Mouse (Mus musculus) C2C12 (cell line): Measurements from ENCODE around the gene Ifnl2. TPM values are rescaled to one million over a fixed set of nuclear protein-coding genes. Genes with fewer than 3 reads are reported as not detected.

Experiments
- H3K27me3 ChIP-seq: one replicate; pipeline ENCODE4 v1.6.1; 2011; ENCODE audit not compliant: control insufficient read depth, insufficient read depth, insufficient read length
- H3K36me3 ChIP-seq: one replicate; pipeline ENCODE4 v1.6.1; 2011; ENCODE audit not compliant: control insufficient read depth, insufficient read depth
- H3K4me3 ChIP-seq: one replicate; pipeline ENCODE4 v1.5.1; 2011; ENCODE audit warnings: mild to moderate bottlenecking, control low read depth; ENCODE audit not compliant: poor library complexity, insufficient read depth, severe bottlenecking
- H3K79me2 ChIP-seq: one replicate; pipeline ENCODE4 v1.6.1; 2011; ENCODE audit not compliant: control insufficient read depth, insufficient read depth
- H3K79me3 ChIP-seq: one replicate; pipeline ENCODE4 v1.6.1; 2011; ENCODE audit warnings: low read depth, control low read depth
- H3ac ChIP-seq: one replicate; pipeline ENCODE3; 2011; ENCODE audit warnings: low read depth; ENCODE audit not compliant: control insufficient read depth, insufficient read length
- CEBPB ChIP-seq: IDR thresholded peaks from one replicate; pipeline ENCODE4 v1.6.1; 2011; ENCODE audit warnings: low read depth, mild to moderate bottlenecking, control low read depth, moderate library complexity
- CTCF ChIP-seq: IDR thresholded peaks from one replicate; pipeline ENCODE4 v1.5.1; 2011; ENCODE audit not compliant: control insufficient read depth, insufficient read depth, insufficient read length
- FOSL1 ChIP-seq: IDR thresholded peaks from one replicate; pipeline ENCODE4 v1.8.0; 2011; ENCODE audit warnings: mild to moderate bottlenecking, low read length; ENCODE audit not compliant: poor library complexity, insufficient read depth, severe bottlenecking
- MAX ChIP-seq: IDR thresholded peaks from one replicate; pipeline ENCODE4 v1.6.1; 2011; ENCODE audit warnings: mild to moderate bottlenecking, control low read depth
- MYOD1 ChIP-seq: IDR thresholded peaks from one replicate; pipeline ENCODE4 v1.6.1; 2011; ENCODE audit warnings: low read depth; ENCODE audit not compliant: control insufficient read depth, insufficient read length
- MYOG ChIP-seq: IDR thresholded peaks from one replicate; pipeline ENCODE4 v1.6.1; 2011; ENCODE audit not compliant: control insufficient read depth, insufficient read length; ENCODE audit errors: extremely low read depth
- USF1 ChIP-seq: IDR thresholded peaks from one replicate; pipeline ENCODE4 v1.6.1; 2011; ENCODE audit warnings: low read depth, mild to moderate bottlenecking, control low read depth, moderate library complexity
- polyA plus RNA-seq: library from polyadenylated mRNA; unstranded; fragments of >200 nt; fragmentation: generic; extraction: Trizol; gene quantifications from one replicate; pipeline ENCODE4 v1.2.1, GENCODE M21; 2012; ENCODE audit warnings: missing spikeins

Ifnl2 gene
- polyA plus RNA-seq, 1 experiment: not detected

DNA sequence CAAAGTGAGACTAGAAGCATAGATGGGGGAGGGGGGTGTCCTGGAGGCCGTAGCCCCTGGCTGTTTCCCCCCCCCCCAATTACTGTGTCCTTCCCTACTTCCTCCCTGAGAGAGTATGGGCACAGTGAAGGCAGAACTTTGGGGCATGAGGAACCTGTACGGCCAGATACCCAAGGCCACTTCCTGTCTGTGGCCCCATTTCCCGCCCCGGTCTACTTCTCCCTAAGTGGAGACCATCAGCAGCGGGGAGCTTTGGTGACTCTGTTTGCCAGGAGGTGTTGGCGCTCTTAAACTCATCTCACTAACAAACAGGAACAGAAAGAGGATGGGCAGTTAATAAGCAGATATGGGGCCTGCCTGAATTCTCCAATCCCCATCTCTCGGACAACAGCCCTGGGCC is 37.4 kb upstream of the Ifnl2 start:
- Histone ChIP-seq H3K27me3 (peaks cover 37% of the 10 kb centered on the region), H3ac (no peak overlapping the region), H3K79me2 (no peaks in the 10 kb centered on the region), H3K79me3 (no peaks in the 10 kb centered on the region), H3K4me3 (no peak overlapping the region), H3K36me3 (no peaks in the 10 kb centered on the region)
- TF ChIP-seq FOSL1: no peak
- no peak for TF ChIP-seq MYOG
- TF ChIP-seq USF1: no peak
- TF ChIP-seq CTCF: no peak
- no peak for TF ChIP-seq MAX
- no peak for TF ChIP-seq CEBPB
- TF ChIP-seq MYOD1: no peak

DNA sequence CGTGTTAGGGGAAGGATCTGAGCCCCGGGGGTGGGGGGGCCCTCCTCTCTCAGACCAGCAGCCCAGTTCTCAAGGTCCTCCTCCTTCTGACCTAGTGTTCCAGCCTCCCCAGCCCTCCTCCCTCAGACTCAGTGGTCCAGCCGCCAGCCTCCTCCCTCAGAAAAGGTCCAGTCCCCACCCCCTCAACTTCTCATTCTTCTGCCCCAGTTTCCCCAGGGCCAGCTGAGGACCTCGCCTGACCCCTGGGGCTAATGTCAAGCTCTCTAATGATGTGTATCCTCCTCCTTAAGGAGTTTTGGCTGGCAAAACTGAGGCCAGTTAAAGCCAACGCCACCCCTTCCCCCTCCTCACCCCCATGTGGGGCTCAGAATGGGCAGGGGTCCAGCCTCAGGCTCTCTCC is 36.9 kb upstream of the Ifnl2 start, which contains the start of gene Nccrp1:
Nccrp1 (minus strand) TSS at position 101 of the 400 bp plus-strand sequence.
- no peak for TF ChIP-seq MAX
- no peak for TF ChIP-seq USF1
- no peak for TF ChIP-seq MYOD1
- TF ChIP-seq CEBPB: no peak
- TF ChIP-seq CTCF: no peak
- TF ChIP-seq MYOG: no peak
- TF ChIP-seq FOSL1: no peak
- no peak within 1 kb of the TSS for H3ac ChIP-seq
- H3K27me3 ChIP-seq: peaks cover 37% of the 10 kb centered on the region
- H3K79me2 ChIP-seq: no peaks in the 10 kb centered on the region
- no peaks in the 10 kb centered on the region for H3K36me3 ChIP-seq
- H3K4me3 ChIP-seq: no peak within 1 kb of the TSS
- no peaks in the 10 kb centered on the region for H3K79me3 ChIP-seq

- H3K79me3 ChIP-seq: no peaks in the 10 kb centered on the region
- TF ChIP-seq MAX (no peak), CTCF (no peak), MYOG (no peak), FOSL1 (no peak), MYOD1 (no peak), USF1 (no peak), CEBPB (no peak)
- no peak overlapping the region for H3K4me3 ChIP-seq
- no peak overlapping the region for H3ac ChIP-seq
- no peaks in the 10 kb centered on the region for H3K79me2 ChIP-seq
- peaks cover 37% of the 10 kb centered on the region for H3K27me3 ChIP-seq
- no peaks in the 10 kb centered on the region for H3K36me3 ChIP-seq
These were observed 36.4 kb upstream of the Ifnl2 start for GRCm38 (mm10) chr7:28546649-28547048.

DNA sequence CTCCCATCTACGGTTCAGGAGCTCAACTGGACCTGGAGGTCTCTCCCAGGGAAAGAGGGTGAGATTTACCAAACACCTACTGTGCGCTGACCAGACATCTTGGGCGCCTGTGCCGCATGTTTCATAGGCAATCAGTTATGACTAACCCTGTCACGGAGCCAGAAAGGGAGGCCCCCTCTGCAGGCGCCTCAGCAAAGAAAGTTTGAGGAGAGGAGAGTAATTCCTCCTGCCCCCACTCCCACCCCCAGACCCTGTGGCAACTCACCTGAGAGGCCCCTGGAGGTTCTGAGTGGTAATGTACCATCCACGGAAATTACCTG is 35.6 kb upstream of the Ifnl2 start:
- no peaks in the 10 kb centered on the region for H3K79me3 ChIP-seq
- H3ac ChIP-seq: no peak overlapping the region
- H3K36me3 ChIP-seq: no peaks in the 10 kb centered on the region
- TF ChIP-seq FOSL1: no peak
- TF ChIP-seq MYOG: no peak
- no peak for TF ChIP-seq MAX
- TF ChIP-seq CEBPB: no peak
- TF ChIP-seq USF1: no peak
- TF ChIP-seq MYOD1: no peak
- no peak for TF ChIP-seq CTCF
- no peak overlapping the region for H3K4me3 ChIP-seq
- H3K27me3 ChIP-seq: peaks cover 37% of the 10 kb centered on the region
- H3K79me2 ChIP-seq: no peaks in the 10 kb centered on the region

DNA sequence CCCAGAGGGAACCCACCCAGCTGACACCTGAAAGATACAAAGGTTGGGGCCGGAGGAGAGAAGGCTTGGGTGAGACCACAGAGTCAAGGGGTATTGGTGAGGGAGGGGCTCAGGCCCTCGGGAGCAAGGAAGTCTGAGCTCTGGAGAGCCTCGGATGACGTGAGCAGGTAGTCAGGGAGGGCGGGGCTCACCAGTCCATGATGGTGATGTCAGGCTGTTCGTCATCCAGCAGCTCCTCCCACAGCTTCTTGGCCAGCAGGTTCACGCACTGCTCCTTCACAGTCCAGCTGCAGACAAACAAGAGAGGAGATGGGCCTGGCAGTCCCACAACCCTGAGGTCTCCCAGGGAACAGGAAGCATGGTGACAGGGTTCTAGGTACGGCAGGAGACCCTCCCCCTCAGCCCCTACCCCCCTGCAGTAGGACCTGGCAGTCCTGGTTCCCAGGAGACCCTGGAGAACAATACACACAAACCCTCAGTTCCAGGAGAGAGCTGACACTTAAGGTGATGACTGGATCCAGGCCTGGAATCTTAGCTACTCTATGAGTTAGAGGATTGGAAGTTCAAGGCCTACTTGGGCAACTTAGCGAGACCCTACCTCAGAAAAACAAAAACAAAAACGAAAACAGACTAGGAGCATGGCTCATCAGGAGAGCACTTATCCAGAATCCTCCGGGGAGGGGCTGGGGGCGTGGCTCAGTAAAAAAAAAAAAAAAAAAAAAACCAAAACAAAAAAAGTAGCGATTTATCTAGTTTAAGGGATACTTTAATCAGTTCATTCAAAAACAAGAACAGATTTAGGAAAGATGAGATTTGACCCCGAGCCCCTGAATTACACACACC is 35.0 kb upstream of the Ifnl2 start:
- TF ChIP-seq CTCF (no peak), USF1 (no peak), FOSL1 (no peak), MYOD1 (no peak), MAX (no peak), CEBPB (no peak), MYOG (no peak)
- Histone ChIP-seq H3K27me3 (peaks cover 37% of the 10 kb centered on the region), H3ac (no peak overlapping the region), H3K4me3 (no peak overlapping the region), H3K79me2 (no peaks in the 10 kb centered on the region), H3K79me3 (no peaks in the 10 kb centered on the region), H3K36me3 (no peaks in the 10 kb centered on the region)

DNA sequence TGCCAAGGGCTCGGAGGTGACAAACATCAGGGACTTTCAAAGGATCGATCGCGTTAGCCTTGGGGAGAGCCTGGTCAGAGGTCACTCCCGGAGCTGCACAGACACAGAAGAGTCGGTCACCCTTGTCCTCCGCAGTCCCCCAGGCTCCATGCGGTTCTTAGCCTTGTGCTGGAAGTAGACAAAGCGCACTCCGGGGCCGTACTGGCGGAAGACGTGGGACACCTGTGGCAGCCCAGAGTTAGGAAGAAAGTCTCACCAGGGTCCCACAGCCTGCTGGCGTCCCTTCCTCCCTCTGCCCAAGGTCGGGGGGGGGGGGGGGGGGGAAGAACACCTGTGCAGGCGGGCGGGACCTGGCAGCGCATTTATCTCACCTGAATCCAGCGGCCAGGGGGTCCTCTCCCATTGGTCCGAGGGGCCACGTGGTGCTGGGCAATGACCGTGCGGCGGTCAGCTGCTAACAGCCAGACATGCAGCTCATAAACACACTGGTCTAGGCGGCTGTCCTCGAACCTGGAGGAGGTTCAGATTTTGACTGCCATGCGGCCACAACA is 33.9 kb upstream of the Ifnl2 start:
- no peak overlapping the region for H3K4me3 ChIP-seq

More for the DNA sequence above, 33.9 kb upstream of the Ifnl2 start:
- no peaks in the 10 kb centered on the region for H3K79me2 ChIP-seq
- no peaks in the 10 kb centered on the region for H3K79me3 ChIP-seq
- no peaks in the 10 kb centered on the region for H3K36me3 ChIP-seq
- H3ac ChIP-seq: no peak overlapping the region
- no peak for TF ChIP-seq FOSL1
- TF ChIP-seq CEBPB: no peak
- TF ChIP-seq MYOD1: no peak
- TF ChIP-seq CTCF: no peak
- no peak for TF ChIP-seq MYOG
- no peak for TF ChIP-seq USF1
- no peak for TF ChIP-seq MAX
- peaks cover 37% of the 10 kb centered on the region for H3K27me3 ChIP-seq
